Mouse (Mus musculus): ENCODE data around the gene Olfr346.

GRCm38 (mm10) chr2:36731602-36732001, 46.0 kb downstream of the Olfr346 start, which contains the start of gene Olfr347:
- TF ChIP-seq POLR2A (IDR thresholded peaks at IDR 0.05; ENCODE audit: extremely low read depth, insufficient read depth, low read length) = no peak
- no peak for TF ChIP-seq CTCF (IDR thresholded peaks at IDR 0.05; ENCODE audit: extremely low read depth, insufficient read depth, low read length)

Measured in cortical plate, adult 2 months (tissue).